Mouse (Mus musculus) spleen, postnatal 10 days (tissue): ENCODE results near the gene Kcnj10.

Experiments
- DNase-seq, 2 experiments: peaks; one replicate each; pipeline ENCODE4 v3.0.0; 2021 to 2022; ENCODE audit warnings: low spot score in 2 of 2

The Kcnj10 gene

DNA sequence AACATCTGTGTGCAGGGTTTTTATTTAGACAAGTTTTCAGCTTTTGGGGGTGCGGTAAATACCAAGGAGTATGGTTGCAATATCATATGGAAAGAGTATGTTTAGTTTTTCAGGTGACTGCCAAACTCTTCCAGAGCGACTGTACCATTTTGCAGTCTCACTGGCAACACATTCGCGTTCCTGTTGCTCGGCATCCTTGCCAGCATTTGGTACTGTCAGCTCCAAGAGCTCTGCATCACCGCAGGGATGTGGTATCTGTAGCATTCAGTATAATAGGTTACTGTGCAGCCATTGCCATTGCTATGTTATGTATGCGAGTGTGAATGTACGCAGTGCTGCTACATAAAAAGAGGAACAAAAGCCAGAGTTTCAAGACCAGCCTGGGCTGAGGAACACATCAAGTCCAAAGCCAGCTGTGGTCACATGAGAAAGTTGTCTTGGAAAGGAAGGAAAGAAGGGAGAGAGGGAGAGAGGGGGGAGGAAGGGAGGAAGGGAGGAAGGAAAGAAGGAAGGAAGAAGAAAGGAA, 9.5 kb upstream of the Kcnj10 start:
- DNase-seq = no peak

DNA sequence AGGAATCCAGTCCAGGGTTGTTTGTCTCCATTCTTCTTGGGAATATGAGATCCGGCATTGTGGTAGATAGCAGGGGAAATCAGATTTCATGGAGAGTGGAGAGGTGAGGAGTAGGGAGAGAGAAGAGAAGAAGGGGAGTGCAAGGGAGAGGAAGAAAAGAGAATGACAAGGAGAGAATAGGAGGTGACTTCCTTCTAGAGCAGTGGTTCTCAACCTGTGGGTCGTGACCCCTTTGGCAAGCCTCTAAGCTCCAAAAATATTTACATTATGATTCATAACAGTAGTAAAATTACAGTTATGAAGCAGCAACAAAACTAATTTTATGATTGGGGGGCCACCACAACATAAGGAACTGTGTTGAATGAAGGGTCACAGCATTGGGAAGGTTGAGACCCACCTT, 8.1 kb upstream of the Kcnj10 start:
- no peak for DNase-seq

DNA sequence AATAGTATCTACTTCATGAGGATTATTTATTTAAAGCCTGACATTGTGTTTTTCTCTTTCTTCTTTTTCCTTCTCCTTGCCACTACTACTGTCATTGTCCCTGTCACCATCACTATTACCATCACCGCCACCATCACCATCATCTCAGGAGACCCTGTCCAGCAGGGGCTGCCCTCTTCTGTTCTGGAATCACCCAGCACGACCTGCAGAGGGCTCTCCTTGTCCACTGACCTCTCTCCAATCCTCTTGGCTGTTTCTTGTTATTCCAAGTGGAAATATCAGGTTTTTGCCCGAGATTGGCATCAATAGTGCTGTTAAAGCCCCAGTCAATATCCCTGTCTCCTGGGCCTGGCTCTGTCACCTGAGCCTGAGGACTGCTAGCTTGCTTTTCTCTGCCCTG, 7.5 kb upstream of the Kcnj10 start:
- DNase-seq = no peak

DNA sequence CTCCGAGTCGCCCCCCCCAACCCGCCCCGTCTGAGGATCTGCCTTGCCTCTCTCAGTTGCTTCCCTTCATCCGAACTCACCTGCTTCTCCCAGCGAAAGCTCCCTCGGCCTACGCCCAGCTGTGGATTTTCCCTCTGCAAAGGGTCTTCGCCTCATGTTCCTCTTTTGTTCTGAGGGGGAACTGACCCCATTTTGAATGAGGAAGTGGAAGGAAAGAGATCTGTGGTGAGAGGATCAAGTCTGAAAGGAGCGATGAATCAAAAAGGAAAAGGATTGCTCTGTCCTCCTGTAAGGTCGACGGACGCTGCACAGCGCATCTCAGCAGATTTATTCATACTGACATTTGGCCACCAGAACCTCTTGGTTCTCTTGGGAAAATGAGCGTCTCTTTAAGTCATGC, 5.2 kb upstream of the Kcnj10 start:
- no peak for DNase-seq

DNA sequence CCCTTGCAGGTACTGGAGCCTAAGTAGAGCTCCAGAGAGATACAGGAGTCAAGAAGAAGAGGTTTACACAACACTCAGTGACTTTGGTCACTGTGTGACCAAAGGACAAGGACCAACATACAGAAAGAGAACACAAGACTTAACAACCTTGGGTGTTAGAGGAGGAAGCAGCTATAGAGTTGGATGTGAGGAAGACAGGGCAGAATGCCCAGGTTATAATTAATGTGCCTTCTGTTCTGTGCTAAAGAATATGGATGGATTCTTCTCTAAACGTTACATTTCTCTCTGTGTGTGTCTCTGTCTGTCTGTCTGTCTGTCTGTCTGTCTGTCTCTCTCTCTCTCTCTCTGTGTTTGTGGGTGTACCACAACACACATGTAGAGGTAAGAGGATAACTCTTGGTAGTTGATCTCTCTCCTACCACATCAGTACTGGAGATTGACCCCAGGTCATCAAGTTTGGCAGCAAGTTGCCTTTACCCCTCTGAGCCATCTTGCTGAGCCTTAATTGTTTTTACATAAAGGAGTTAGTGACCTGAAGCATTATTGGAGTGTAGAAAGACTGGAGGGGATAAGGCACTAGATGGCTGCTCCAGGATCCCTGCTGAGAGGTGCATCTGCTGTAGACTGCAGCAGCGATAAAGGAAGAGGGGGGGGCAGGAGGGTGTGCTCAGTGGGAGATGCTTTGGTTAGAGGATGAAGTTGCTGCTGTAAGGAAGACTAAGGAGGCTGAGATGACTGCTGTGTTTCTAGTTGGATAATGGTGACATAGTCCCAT, 3.4 kb upstream of the Kcnj10 start:
- DNase-seq = no peak

DNA sequence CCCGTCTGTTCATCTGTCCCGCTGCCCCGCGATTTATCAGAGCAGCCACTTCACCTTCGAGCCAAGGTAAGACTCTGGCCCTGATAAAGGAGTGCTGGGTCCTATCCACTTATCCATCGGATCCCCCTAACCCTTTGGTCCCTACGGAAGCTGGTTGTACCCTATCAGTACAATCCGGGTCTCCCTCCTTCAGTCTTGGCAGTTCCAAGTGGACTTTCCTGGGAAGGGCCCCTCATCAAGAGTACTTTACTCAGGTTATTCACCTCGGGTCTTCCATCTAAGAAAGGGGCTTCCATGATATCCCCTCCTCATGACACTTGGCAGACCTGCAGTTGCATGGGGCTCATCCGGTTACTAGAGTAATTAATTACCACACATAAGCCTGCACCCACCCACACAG, 376 bp downstream of the Kcnj10 start:
- DNase-seq = no peak

DNA sequence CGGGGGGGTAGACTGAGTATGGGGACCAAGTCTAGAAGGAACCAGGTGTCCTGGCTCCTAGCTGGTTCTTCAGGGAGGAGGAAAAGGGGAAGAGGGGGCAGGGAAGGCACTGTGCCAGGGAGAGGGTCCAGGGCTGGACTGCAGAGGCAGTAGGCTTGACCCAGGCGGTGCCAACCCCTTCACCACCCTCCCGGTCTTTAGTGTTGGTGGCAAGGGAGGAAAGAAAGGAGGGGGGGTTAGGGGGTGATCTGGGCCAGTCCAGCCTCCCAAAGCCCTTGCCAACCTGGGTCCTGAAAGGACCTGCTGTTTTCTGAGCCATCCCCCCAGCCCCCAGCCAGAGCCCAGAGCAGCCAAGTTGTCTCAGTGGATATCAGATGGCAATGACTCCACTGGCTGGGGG, 1.7 kb downstream of the Kcnj10 start:
- DNase-seq = no peak

DNA sequence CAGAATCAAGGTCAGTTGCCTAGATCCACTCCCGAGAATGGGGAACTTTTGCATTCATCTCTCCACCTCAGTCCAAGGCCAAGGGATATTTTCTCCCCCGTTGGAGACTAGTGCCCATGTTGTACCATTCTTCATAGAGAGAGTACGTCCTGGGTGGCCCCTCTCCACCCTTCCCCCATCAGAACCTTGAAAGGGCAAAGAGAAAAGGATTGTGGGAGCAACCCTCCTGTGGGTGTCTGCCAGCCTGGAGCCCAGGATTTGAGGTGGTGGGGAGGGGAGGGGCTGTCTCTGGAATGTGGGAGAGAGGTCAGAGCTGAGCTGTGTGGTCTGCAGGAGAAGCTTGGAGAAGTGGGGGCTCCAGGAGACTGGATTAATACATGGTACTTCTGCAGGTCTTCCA, 2.9 kb downstream of the Kcnj10 start:
- no peak for DNase-seq

DNA sequence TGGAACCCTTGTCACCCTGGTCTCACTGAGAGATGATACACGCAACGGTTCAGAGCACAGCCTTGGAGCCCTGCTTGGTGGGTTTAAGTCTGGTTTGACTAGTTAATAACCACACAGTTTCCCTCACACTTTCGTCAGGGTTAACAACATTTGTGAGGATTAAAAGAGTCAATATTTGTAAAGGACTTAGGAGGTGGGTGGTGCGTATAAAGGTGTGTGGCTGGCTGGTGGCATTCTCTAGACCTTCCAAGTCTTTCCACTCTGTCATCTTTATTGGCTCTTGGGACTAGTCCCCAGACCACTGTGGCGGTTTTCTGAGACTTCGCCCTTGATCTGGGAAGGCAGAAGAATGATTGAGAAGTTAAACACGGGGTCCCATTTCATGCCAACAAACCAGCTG, 3.8 kb downstream of the Kcnj10 start:
- no peak for DNase-seq

DNA sequence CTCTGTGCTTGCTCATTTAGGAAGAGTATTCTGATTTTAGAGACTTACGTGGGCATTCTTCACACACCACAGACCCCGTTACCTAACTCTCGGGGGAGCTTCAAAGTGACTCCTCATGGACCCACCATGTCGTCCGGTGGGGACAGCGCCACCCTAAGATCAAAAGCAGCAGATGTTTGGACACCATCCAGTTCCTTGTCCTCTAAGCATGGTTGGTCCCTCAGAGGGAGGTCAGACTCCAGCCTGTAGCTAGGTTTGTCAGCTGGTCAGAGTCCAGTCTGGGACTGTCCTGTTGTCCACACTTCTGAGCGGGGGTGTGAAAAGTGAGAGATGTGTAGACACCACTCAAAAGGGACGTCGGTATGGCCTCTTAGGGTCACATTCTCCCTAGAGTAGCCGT, 5.7 kb downstream of the Kcnj10 start:
- DNase-seq = no peak

DNA sequence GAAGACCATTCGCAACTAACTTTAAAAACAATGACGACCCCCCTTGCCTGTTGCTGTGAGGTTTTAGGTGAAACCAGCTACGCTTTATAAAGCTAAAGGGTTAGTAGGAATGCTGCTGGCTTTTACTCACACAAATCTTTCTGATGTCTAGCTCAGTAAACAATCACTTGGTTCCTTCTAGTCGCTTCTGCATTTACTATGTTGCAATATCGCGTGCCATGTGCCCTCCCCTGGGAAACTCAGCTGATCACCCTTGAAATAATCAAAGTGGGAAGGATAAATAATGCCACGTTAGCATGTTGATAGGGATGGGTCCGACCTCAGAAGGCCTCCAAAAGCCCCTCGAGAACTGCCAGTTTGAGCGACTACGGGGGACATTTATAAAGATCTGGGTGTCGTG, 6.4 kb downstream of the Kcnj10 start:
- no peak for DNase-seq

DNA sequence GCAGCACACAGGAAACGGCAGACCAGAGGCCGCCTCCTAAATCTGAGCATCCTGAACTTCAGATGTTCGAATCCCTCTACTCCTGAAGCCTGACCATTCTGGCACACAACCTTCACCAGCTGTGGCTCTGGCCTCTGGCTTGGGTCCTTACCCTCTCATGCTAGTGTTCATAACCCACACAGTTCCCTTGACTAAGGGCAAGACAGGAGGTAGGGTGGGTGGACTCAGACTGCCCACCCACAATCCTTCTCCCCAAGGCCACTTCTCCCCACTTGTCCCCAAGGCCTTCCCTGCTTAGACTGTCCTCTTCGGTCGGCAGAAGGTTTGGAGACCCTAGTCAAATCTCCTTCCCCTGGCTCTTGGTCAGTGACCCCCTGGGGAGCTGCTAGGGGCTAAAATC, 8.5 kb downstream of the Kcnj10 start:
- DNase-seq = no peak

DNA sequence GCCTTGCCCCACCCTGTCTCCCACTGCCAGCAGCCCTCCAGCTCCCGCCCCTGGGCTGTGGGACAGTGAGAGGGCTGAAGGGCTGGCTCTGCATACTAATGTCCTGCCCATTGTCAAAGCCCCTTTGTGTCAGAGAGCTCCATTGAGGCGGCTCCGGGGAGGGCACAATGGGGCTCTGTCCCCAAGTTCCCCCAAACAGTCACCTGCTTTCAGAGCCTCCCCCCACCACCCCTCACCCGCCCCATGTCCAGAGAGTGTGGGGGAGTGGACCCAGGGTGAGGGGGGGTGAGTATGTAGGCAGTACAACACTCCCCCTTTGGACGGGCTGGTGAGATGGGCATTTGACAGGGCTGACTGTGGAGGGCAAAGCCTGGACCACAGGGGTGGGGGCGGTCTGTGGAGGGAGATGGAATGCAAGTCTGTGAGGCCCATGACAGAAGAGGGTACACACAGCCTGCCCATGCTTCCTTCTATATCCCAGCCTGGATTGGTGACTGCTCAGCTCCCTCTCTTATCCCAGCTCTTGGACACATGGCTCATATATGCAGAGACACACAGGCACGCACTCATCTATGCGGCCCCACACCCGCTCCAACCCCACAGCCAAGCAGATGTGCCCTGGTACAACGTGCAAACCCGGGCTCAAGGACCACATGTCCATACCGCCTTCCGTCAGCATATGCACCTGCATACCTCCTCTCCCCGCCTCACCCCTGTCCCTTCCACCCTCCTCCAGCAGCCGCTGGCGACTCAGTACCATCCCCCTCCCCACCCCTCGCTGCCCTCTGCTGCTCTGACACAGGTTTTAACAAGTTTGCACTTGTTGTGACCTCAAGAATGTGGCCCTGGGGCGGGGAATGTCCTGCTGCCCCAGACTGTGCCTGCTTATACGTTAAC, 9.2 kb downstream of the Kcnj10 start:
- DNase-seq = no peak

DNA sequence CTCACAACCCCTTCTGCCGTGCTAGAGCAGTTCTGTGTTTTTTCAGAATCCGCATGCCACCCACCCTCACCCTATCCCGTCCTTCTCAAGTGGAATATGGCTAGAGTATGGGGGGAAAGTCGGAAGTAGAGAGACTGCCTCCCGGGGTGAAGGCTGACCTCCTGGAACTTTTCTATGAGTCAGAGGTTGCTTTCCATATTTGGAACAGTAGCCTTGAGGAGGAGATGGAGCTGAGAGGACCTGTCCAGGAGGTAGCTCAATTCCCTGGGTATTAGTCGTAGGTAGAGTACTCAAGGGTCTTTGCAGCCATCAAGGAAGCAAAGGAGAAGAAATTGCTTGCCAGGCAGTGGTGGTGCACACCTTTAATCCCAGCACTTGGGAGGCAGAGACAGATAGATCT, 11.0 kb downstream of the Kcnj10 start:
- DNase-seq = no peak

DNA sequence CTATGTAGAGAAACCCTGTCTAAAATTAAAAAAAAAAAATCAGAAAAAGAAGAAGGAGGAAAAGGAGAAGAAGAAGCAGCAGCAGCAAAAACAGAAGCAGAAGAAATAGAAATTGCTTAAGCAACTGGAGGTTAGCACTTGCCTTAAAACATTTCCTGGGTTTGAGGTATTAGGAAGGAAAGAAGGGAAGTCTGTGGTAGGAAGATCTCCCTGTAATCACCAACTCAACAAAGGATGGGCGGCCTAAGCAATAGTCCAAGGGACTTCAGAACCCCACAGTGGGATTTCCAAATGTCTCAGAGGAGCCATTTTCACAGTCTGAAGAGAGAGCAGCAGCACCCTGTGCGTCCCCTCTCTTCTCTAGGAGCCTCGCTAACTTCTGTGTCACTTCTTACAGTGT, 11.4 kb downstream of the Kcnj10 start:
- no peak for DNase-seq

DNA sequence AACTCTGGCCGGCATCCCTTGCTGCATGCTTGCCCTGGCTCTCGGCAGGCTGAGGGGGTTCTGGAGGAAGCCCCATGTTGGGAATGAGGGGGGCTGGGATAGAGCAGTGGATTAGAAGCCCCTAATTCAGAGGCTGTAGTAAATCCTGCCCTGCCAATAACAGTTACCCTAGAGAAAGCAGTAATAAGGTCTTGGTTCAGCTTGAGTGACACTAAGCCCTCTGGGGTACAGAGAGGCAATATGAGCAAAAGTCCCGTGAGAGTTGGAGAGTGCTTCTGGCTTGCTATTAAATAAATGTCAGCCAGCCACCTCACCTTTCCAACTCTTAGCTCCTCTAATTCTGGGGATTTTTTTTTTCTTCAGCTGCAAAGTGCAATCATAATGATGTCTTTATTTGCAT, 14.3 kb downstream of the Kcnj10 start:
- no peak for DNase-seq

DNA sequence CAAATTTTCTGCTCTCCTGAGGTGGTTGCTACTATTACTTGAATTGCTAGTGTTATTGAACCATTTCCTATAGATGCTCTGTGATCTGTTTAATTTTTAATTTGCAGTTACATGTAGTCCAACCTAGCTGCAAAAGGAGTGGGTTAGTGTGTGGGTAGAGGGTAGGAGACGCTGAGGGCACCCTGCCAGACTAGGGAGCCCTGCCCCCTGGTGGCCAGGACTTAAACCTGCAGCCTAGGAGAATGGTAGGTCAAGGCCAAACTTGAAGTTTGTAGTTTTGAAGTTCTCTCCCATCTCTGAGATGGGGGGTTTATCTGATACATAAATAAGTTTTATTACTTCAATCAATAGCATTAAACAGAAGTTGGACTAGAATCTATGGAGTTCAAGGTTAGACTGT, 16.5 kb downstream of the Kcnj10 start:
- peak; percentile 48 to 75 for DNase-seq

DNA sequence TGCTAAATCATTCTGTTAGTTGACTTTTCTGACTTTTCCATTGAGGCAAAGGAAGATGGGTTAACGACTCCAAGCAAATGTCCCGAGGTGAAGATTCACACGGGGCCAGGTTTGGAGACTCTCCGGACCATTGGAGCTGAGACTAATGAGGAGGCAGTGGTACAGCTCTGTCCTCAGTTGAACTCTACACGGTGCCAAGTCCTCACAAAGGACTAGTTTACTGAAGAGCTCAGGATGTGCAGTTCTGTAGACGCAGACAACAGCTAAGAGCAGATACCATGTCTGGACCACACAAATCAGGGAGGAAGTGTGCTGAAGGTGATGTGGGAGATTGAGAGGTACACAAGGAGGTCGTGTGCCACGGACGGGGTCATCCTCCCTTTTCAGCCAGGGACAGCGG, 17.3 kb downstream of the Kcnj10 start:
- DNase-seq = no peak

DNA sequence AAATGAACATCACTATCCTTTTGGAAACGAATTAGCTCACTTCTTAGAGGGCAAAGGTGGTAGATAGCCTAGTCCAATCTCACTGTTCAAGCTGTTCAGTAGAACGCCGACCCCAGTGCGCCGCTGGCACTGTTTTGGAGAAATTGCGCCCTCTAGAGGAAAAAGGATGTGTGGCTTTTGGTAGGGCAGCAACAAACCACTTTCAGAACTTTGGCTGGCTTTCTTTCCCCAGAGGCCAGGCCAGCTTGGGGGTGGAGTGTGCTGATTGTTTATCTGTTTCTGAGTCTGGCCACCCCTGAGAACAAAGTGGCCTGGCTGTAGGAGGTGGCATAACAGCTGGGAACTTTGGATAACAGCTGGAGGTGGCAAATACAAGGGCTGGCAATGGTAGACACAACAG, 23.7 kb downstream of the Kcnj10 start:
- DNase-seq = peak in 1 of 2 experiments; percentile 66

DNA sequence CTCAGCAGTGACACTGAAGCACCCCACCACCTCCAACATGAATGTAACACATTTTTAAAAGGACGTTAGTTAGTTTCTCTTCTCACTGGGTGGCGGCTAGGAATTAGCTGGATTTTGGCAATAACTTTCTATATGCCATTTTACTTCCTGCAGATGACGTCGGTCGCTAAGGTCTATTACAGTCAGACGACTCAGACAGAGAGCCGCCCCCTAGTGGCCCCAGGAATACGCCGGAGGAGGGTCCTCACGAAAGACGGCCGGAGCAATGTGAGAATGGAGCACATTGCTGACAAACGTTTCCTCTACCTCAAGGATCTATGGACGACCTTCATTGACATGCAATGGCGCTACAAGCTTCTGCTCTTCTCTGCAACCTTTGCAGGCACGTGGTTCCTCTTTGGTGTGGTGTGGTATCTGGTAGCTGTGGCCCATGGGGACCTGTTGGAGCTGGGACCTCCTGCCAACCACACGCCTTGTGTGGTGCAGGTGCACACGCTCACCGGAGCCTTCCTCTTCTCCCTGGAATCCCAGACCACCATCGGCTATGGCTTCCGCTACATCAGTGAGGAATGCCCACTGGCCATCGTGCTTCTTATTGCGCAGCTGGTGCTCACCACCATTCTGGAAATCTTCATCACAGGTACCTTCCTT, 27.9 kb downstream of the Kcnj10 start:
- peak; percentile 32 to 80 for DNase-seq

DNA sequence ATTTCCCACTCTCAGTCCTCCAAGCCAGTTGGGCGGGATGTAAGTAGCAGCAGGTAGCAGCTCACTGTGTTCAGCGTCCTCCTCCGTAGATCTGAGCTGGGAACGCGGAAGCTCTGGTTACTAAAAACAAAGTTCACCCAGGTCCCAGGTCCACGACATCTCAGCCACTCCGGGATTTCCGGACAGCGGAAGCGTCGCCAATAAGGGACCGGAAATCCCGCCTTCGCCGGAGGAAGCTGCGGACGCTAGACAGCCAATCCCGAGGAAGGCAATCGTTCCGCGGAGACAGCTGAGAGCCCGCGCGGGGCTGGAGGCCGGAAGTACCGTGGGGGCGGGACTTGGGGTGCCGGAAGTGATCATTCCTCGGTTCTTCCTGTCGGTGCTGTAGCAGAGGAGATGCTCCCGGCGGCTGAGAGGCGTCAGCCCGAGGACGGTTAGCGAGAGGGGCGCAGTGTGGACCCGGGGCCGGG, 35.2 kb downstream of the Kcnj10 start, which contains the start of gene Pigm:
Gene Pigm, plus strand, starts transcription at position 349 of the 470 bp plus-strand sequence.
- DNase-seq = peak; percentile 94 to 99
